Comparison of ENCODE assay signal across 47 mouse cellular contexts in genomic region chr11:82163285-82163684, GRCm38 (mm10). TPM values are rescaled to one million over a fixed set of nuclear protein-coding genes. Genes with fewer than 3 reads are reported as not detected.
"Had no signal": no experiment of that assay in that cellular context is flagged by ENCODE, and none has a peak within 500 bp of the region (broad histone marks: within the 10 kb centered on the region; RNA-seq: fewer than 3 reads in every experiment).

No protein-coding gene starts in this region.

- H3K27me3 ChIP-seq: heart, embryonic 12.5 days; heart, embryonic 13.5 days; heart, embryonic 15.5 days; hindbrain, embryonic 13.5 days; hindbrain, embryonic 15.5 days; intestine, embryonic 15.5 days; kidney, embryonic 15.5 days had no signal

- H3K4me3 ChIP-seq: heart, embryonic 10.5 days; heart, embryonic 12.5 days; heart, embryonic 13.5 days; heart, embryonic 15.5 days; hindbrain, embryonic 10.5 days; hindbrain, embryonic 12.5 days; hindbrain, embryonic 13.5 days; hindbrain, embryonic 15.5 days; intestine, embryonic 15.5 days; kidney, embryonic 15.5 days; layer of hippocampus, adult 2 months had no signal

- H3K9me3 ChIP-seq: heart, embryonic 10.5 days; heart, embryonic 12.5 days; heart, embryonic 13.5 days; heart, embryonic 15.5 days; hindbrain, embryonic 10.5 days; hindbrain, embryonic 12.5 days; hindbrain, embryonic 13.5 days; hindbrain, embryonic 15.5 days; intestine, embryonic 15.5 days; kidney, embryonic 15.5 days had no signal

- H3K4me1 ChIP-seq: heart, embryonic 10.5 days; heart, embryonic 12.5 days; heart, embryonic 13.5 days; heart, embryonic 15.5 days; hindbrain, embryonic 10.5 days; hindbrain, embryonic 12.5 days; hindbrain, embryonic 13.5 days; hindbrain, embryonic 15.5 days; intestine, embryonic 15.5 days; kidney, embryonic 15.5 days had no signal

- ATAC-seq: hindbrain, embryonic 16.5 days; hindbrain, postnatal 0 days; inflammation-experienced regulatory T-cells, adult 6 months; intestine, embryonic 15.5 days; intestine, embryonic 16.5 days; intestine, postnatal 0 days had no signal

- H3K36me3 ChIP-seq: heart, embryonic 10.5 days; heart, embryonic 12.5 days; heart, embryonic 13.5 days; heart, embryonic 15.5 days; hindbrain, embryonic 10.5 days; hindbrain, embryonic 12.5 days; hindbrain, embryonic 13.5 days; hindbrain, embryonic 15.5 days; intestine, embryonic 15.5 days; kidney, embryonic 15.5 days had no signal

- H3K27ac ChIP-seq: heart, embryonic 10.5 days; heart, embryonic 13.5 days; heart, embryonic 15.5 days; hindbrain, embryonic 10.5 days; hindbrain, embryonic 12.5 days; hindbrain, embryonic 13.5 days; hindbrain, embryonic 14.5 days; hindbrain, embryonic 15.5 days; hindbrain, postnatal 0 days; intestine, embryonic 15.5 days; kidney, embryonic 15.5 days; kidney, postnatal 0 days; layer of hippocampus, adult 2 months had no signal

- H3K9ac ChIP-seq: heart, embryonic 12.5 days; heart, embryonic 13.5 days; heart, embryonic 15.5 days; hindbrain, embryonic 12.5 days; hindbrain, embryonic 13.5 days; hindbrain, embryonic 14.5 days; hindbrain, embryonic 15.5 days; intestine, embryonic 15.5 days; kidney, embryonic 15.5 days had no signal

- H3K4me2 ChIP-seq: heart, embryonic 11.5 days; heart, embryonic 12.5 days; heart, embryonic 13.5 days; heart, embryonic 15.5 days; hindbrain, embryonic 12.5 days; hindbrain, embryonic 13.5 days; hindbrain, embryonic 14.5 days; hindbrain, embryonic 15.5 days; intestine, embryonic 15.5 days; kidney, embryonic 15.5 days had no signal

- DNase-seq: heart, postnatal 10 days; heart, postnatal 14 days; heart, postnatal 36 days; heart, postnatal 4 days; kidney, adult 11 months; kidney, adult 18-20 months; kidney, adult 2 months; kidney, adult 8-10 months; kidney, adult 9 months; kidney, postnatal 10 days; kidney, postnatal 14 days; kidney, postnatal 25 days; kidney, postnatal 36 days; kidney, postnatal 4 days; layer of hippocampus, adult 9-11 months; layer of hippocampus, postnatal 36 days had no signal

RNA-seq across cellular contexts. Expression of gene Ccl8, which starts 48.3 kb away (rescaled TPM):
- total RNA-seq: heart, postnatal 10 days; heart, postnatal 14 days; hematopoietic stem cell, adult 5-6 weeks; hindbrain, postnatal 0 days; layer of hippocampus, adult 18-20 months; layer of hippocampus, adult 2 months; layer of hippocampus, adult 8-10 months; layer of hippocampus, postnatal 10 days; layer of hippocampus, postnatal 14 days; layer of hippocampus, postnatal 25 days; layer of hippocampus, postnatal 36 days had no signal
- polyA plus RNA-seq: heart, embryonic 10.5 days; heart, embryonic 11.5 days; heart, embryonic 12.5 days; heart, embryonic 13.5 days; heart, embryonic 14.5 days; heart, embryonic 15.5 days; heart, postnatal 0 days; hindbrain, embryonic 10.5 days; hindbrain, embryonic 11.5 days; hindbrain, embryonic 12.5 days; hindbrain, embryonic 13.5 days; hindbrain, embryonic 14.5 days; hindbrain, embryonic 15.5 days; hindbrain, embryonic 16.5 days; intestine, embryonic 14.5 days; intestine, embryonic 15.5 days; intestine, embryonic 16.5 days; intestine, postnatal 0 days; kidney, embryonic 14.5 days; kidney, embryonic 15.5 days; kidney, embryonic 16.5 days had no signal
